Mouse (Mus musculus): Measurements from ENCODE around the gene Ehbp1. TPM values are rescaled to one million over a fixed set of nuclear protein-coding genes. Genes with fewer than 3 reads are reported as not detected.

The Ehbp1 gene
- total RNA-seq, 2 experiments from 2014 or later, result 1.8 to 2.6 TPM

DNA sequence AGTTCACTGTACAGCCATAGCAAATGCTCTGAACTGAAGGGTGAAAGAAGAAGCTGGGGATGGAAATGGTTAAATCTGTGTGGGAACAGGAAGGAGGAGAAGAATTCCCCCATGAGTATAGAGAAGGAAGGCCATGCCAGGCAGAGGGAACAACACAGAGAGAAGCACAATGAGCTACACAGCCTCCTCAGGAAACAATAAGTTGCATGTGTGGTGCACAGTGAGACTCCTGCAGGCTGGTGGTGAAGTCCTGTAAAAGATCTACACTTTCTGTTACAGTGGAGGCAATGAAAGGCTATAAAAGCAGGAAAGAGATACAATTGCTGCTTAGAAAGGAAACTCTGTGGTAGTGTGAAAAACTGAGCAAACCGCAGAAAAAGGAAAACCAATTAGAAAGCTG, 357.0 kb downstream of the Ehbp1 start:
- ATAC-seq (ENCODE audit: poor library complexity, severe bottlenecking), result no peak

DNA sequence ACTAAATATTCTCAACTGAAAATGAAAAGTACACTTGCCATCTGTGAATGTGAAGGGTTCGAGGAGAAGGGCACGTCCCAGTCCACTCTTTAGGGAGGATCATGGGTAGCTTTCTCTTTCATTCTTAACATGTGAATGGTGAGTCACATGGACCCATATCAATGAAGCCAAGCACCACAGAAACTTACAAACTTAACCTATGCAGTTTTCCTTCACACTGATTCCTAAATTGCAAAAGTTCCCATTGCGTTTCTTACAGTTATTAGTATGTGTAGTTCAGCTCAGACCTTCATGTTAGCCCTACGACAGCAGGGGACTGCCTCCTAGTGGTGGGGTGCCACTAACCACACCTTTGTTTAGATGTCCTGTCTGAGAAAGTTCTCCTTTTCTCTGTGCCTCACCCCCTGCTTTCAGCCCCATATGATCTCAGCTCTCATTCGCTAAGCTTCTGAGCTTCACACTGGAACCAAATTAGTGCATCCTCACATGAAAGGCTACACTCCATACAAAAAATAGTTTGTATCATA, 368.0 kb downstream of the Ehbp1 start:
- no peak for ATAC-seq (ENCODE audit: poor library complexity, severe bottlenecking)

DNA sequence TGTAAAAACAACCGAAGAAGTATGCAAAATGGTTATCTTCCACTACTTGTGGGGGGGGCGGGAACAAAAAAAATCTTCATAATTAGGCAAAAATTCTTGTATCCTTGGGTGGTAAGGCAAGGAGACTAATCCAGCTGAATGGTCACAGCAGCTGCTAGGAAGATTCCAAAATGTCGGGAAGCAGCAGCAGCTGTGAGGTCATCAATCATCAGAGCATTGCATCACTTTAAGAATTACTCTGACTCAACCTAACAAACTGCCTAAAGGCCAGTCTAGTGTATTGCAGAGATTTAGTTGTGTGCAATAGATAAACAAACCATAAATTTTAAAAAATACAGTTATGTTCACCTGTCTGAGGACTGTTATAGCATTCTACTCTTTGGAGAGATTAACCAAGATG, 368.5 kb downstream of the Ehbp1 start:
- no peak for ATAC-seq (ENCODE audit: poor library complexity, severe bottlenecking)

DNA sequence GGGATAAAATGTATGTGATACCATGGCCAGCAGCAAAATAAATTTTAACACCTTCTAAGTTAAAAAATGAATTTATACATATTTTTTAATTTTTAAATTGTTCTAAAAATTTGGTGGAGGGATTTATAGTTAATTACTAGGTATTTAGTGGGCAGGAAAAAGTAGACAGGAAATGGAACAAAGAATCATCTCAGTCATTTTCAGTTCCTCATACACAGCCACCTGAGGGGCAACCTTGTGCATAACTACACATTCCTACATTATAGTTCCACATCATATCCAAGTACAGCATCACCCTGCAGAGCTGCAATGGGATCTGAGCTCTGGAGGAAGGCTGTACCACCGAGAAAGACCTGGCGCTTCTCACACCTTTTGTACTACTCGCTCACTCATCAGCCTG, 373.2 kb downstream of the Ehbp1 start:
- no peak for ATAC-seq (ENCODE audit: poor library complexity, severe bottlenecking)

Other genes with a start within 250 kb of the Ehbp1 start
- gene Tmem17, start 169.8 kb upstream of the Ehbp1 start, total RNA-seq (2015), result 0.40 and 0.98 TPM in 2 replicates
- 1.2 and 1.4 TPM in 2 replicates for gene Tmem17, start 169.8 kb upstream of the Ehbp1 start, total RNA-seq (2017)